Mouse (Mus musculus): ENCODE data around the gene Igfbp4. TPM values are rescaled to one million over a fixed set of nuclear protein-coding genes. Genes with fewer than 3 reads are reported as not detected.

The Igfbp4 gene
- 292 and 320 TPM in 2 replicates for polyA plus RNA-seq (2015; fragmentation: Nextera tagmentation; extraction: Ambion mirVana)

GRCm38 (mm10) chr11:99041051-99041729 is at the start of gene Igfbp4:
Igfbp4 (plus strand) TSS chr11:99041244.

GRCm38 (mm10) chr11:99023500-99024467 is 17.3 kb upstream of the Igfbp4 start, which contains the start of gene Top2a:
Top2a (minus strand) TSS chr11:99024189.

GRCm38 (mm10) chr11:99089077-99089601 is 48.1 kb downstream of the Igfbp4 start, which contains the start of gene Tns4:
Tns4 (minus strand) TSS chr11:99089306.

Other genes with a start within 250 kb of the Igfbp4 start
- 17.3 and 19.8 TPM in 2 replicates for gene Msl1, start 245.7 kb upstream of the Igfbp4 start, polyA plus RNA-seq (2015; fragmentation: Nextera tagmentation; extraction: Ambion mirVana)
- 21.9 and 22.8 TPM in 2 replicates for gene Casc3, start 236.3 kb upstream of the Igfbp4 start, polyA plus RNA-seq (2015; fragmentation: Nextera tagmentation; extraction: Ambion mirVana)
- gene Rapgefl1, start 204.5 kb upstream of the Igfbp4 start, polyA plus RNA-seq (2015; fragmentation: Nextera tagmentation; extraction: Ambion mirVana), result 0.41 and 0.91 TPM in 2 replicates
- gene Wipf2, start 177.6 kb upstream of the Igfbp4 start, polyA plus RNA-seq (2015; fragmentation: Nextera tagmentation; extraction: Ambion mirVana), result 1.8 and 2.6 TPM in 2 replicates
- gene Cdc6, start 133.4 kb upstream of the Igfbp4 start, polyA plus RNA-seq (2015; fragmentation: Nextera tagmentation; extraction: Ambion mirVana), result 3.4 and 7.5 TPM in 2 replicates
- gene Rara, start 113.4 kb upstream of the Igfbp4 start, polyA plus RNA-seq (2015; fragmentation: Nextera tagmentation; extraction: Ambion mirVana), result 22.0 and 23.3 TPM in 2 replicates
- gene Gjd3, start 58.2 kb upstream of the Igfbp4 start, polyA plus RNA-seq (2015; fragmentation: Nextera tagmentation; extraction: Ambion mirVana), result 0.65 and 1.4 TPM in 2 replicates
- 45.7 and 47.9 TPM in 2 replicates for gene Top2a, start 17.1 kb upstream of the Igfbp4 start, polyA plus RNA-seq (2015; fragmentation: Nextera tagmentation; extraction: Ambion mirVana)
- 0.26 and 0.30 TPM in 2 replicates for gene Tns4, start 48.1 kb downstream of the Igfbp4 start, polyA plus RNA-seq (2015; fragmentation: Nextera tagmentation; extraction: Ambion mirVana)
- gene Ccr7, start 113.8 kb downstream of the Igfbp4 start, polyA plus RNA-seq (2015; fragmentation: Nextera tagmentation; extraction: Ambion mirVana), result 0.16 and 0.32 TPM in 2 replicates
- 102 and 126 TPM in 2 replicates for gene Smarce1, start 189.8 kb downstream of the Igfbp4 start, polyA plus RNA-seq (2015; fragmentation: Nextera tagmentation; extraction: Ambion mirVana)
- 1.3 and 1.7 TPM in 2 replicates for gene Krt222, start 202.8 kb downstream of the Igfbp4 start, polyA plus RNA-seq (2015; fragmentation: Nextera tagmentation; extraction: Ambion mirVana)
- not detected in 2 replicates for gene Krt24, start 244.0 kb downstream of the Igfbp4 start, polyA plus RNA-seq (2015; fragmentation: Nextera tagmentation; extraction: Ambion mirVana)